Mouse (Mus musculus): Measurements from ENCODE around the gene H2al1h. TPM values are rescaled to one million over a fixed set of nuclear protein-coding genes. Genes with fewer than 3 reads are reported as not detected.

The H2al1h gene
- total RNA-seq, 2 experiments from 2014 or later, result not detected

Other genes with a start within 250 kb of the H2al1h start
- not detected for gene H2al1a, start 22.2 kb upstream of the H2al1h start, total RNA-seq (2021)
- not detected for gene H2al1b, start 19.1 kb upstream of the H2al1h start, total RNA-seq (2021)
- gene H2al1c, start 15.8 kb upstream of the H2al1h start, total RNA-seq (2021), result not detected
- gene H2al1d, start 12.7 kb upstream of the H2al1h start, total RNA-seq (2021), result not detected
- not detected for gene H2al1e, start 9.6 kb upstream of the H2al1h start, total RNA-seq (2021)
- gene H2al1f, start 6.3 kb upstream of the H2al1h start, total RNA-seq (2021), result not detected
- not detected for gene H2al1g, start 3.2 kb upstream of the H2al1h start, total RNA-seq (2021)
- not detected for gene H2al1i, start 3.2 kb downstream of the H2al1h start, total RNA-seq (2021)
- gene H2al1j, start 6.3 kb downstream of the H2al1h start, total RNA-seq (2021), result not detected

Data from adrenal gland, postnatal 36 days (tissue).